Mouse (Mus musculus) 416B (cell line): ENCODE data around the gene Prss28.

ENCODE experiments used
- DNase-seq: peaks from one replicate; pipeline ENCODE4 v3.0.0; 2011; ENCODE audit warnings: low read depth

Prss28 gene

DNA sequence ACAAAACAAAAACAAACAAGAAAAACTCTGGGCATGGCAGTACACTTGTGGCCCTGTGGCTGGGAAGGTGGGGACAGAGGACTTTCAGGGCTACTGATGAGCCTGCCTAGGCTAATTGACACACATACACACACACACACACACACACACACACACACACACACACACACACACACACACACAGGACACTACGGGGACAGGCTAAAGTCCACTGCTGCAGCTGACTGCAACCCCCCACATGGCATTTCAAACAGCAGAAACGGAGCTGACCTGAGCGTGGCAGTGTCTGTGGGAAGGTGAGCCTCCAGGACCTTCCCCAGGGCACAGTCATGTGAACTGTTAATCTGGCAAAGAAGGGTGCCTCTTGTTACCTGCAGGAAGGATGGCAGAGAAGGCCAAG is 33.0 kb downstream of the Prss28 start:
- no peak for DNase-seq

GRCm38 (mm10) chr17:25345462-25345861 is 37.0 kb downstream of the Prss28 start, which contains the start of gene Tpsab1:
TSS of gene Tpsab1 (minus strand) at chr17:25345562.
- peak; percentile 13 for DNase-seq

DNA sequence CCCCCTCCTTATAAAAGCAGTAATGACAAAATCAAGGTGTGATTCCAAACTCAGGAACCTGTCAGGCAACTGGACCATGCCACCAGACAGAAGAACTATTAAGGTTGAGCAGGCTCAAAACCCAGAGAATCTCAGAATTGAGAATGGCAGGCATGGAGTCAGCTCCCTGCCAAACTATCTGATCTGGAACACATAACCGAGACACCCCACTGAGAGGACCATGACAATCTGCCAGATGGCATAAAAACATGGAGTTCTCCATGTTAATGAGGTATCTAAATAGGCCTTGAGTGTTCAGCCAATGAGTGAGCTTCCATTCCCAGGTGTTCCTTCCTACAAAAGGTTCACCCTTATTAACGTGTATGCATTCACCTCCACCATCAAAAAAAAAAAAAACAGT is 52.8 kb downstream of the Prss28 start:
- DNase-seq = no peak
